Mouse (Mus musculus) heart, adult 2 months (tissue): ENCODE data around the gene Rtn3. TPM values are rescaled to one million over a fixed set of nuclear protein-coding genes. Genes with fewer than 3 reads are reported as not detected.
"Not testable (repeated sequence)": the region's sequence is repeated elsewhere in the genome, so short reads cannot be mapped to it uniquely, and the experiment has no call there.

Source experiments
- DNase-seq, 2 experiments: peaks; one replicate each; pipeline ENCODE4 v3.0.0; 2021
- H3K27ac ChIP-seq: fragments of 200-600 bp; 2 replicates; pipeline ENCODE4 v1.8.1; 2022
- H3K27me3 ChIP-seq: fragments of 200-500 bp; 2 replicates; pipeline ENCODE4 v1.6.1; 2012; ENCODE audit warnings: mild to moderate bottlenecking, low read length, inconsistent platforms, mixed read lengths; ENCODE audit not compliant: control insufficient read depth, insufficient read depth
- H3K36me3 ChIP-seq: fragments of 200-500 bp; 2 replicates; pipeline ENCODE4 v1.6.1; 2012; ENCODE audit warnings: low read length, inconsistent platforms; ENCODE audit not compliant: control insufficient read depth, insufficient read depth
- H3K4me1 ChIP-seq: fragments of 200-500 bp; 2 replicates; pipeline ENCODE4 v1.6.1; 2011; ENCODE audit warnings: low read length; ENCODE audit not compliant: control insufficient read depth, insufficient read depth
- H3K4me3 ChIP-seq: fragments of 200-600 bp; 2 replicates; pipeline ENCODE4 v1.8.1; 2022
- H3K79me2 ChIP-seq: fragments of 200-500 bp; replicated peaks from 2 replicates; pipeline ENCODE4 v1.6.1; 2012; ENCODE audit warnings: mild to moderate bottlenecking, inconsistent platforms, low read length, moderate library complexity, mixed read lengths; ENCODE audit not compliant: control insufficient read depth, insufficient read depth
- H3K9ac ChIP-seq: fragments of 200-500 bp; 2 replicates; pipeline ENCODE4 v1.6.1; 2012; ENCODE audit warnings: low read depth, mild to moderate bottlenecking, control low read depth, inconsistent platforms, low read length, mixed read lengths
- CTCF ChIP-seq: fragments of 200-600 bp; IDR thresholded peaks from 2 replicates; pipeline ENCODE4 v1.8.1; 2022; ENCODE audit warnings: antibody characterized with exemption, mild to moderate bottlenecking, moderate library complexity
- EP300 ChIP-seq: fragments of 200-500 bp; IDR thresholded peaks from 2 replicates; pipeline ENCODE4 v1.6.1; 2011; ENCODE audit warnings: low read depth, low read length, control low read depth; ENCODE audit not compliant: insufficient read depth
- POLR2A ChIP-seq: fragments of 200-500 bp; IDR thresholded peaks from 2 replicates; pipeline ENCODE4 v1.6.1; 2011; ENCODE audit warnings: mild to moderate bottlenecking, low read depth, low read length, control low read depth; ENCODE audit not compliant: insufficient read depth
- WGBS: fragments of 180-500 bp; shearing (Covaris S2); methylation state at CpG from one replicate; pipeline ENCODE4 v1.1.7; 2018; 5-methylcytosine and 5-hydroxymethylcytosine counted together
- intact Hi-C: fragments of 180-260 bp; cut with DNase I; formaldehyde crosslinking; loops from one replicate; pipeline ENCODE4 v1.15.1; 2025
- polyA plus RNA-seq: library from polyadenylated mRNA; depleted of rRNA; stranded (reverse); fragments of >200 nt; gene quantifications from 2 replicates; pipeline ENCODE4 v1.2.3, GENCODE M21; 2012
- total RNA-seq, 2 experiments: library from RNA; stranded (reverse); gene quantifications; 2 replicates each; pipeline ENCODE4 v1.2.3; 2021

Gene Rtn3
- total and polyA plus RNA-seq, 3 experiments = 58.2 to 75.4 (median 71.8) TPM

DNA sequence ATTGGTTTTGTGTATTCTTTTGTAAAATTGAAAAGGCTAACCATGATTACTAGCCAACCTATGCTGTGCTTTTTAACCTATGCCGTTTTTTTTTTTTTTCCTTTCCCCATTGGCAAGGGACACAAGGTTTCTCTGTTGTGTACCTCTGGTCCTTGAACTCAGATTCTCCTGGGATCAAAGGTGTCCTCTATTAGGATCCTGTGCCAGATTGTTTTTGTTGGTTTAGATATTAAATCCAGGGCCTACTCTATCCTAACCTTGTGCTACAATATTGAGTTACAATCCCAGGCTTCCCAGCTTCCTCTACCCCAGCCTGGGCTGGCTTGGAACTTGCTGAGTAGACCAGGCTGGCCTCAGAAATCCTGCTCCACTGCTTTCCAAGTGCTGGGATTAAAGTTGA lies 17.6 kb upstream of the Rtn3 start:
- Histone ChIP-seq H3K36me3 (peaks cover 6% of the 10 kb centered on the region), H3K4me1 (peaks cover 2% of the 10 kb centered on the region), H3K9ac (no peak overlapping the region), H3K4me3 (no peak overlapping the region), H3K79me2 (peaks cover 6% of the 10 kb centered on the region), H3K27ac (no peak overlapping the region), H3K27me3 (no peaks in the 10 kb centered on the region)
- no peak for TF ChIP-seq EP300
- TF ChIP-seq CTCF = no peak
- no peak for TF ChIP-seq POLR2A
- 76% methylated on average over 1 of the region's 1 CpGs for WGBS
- no peak for DNase-seq
- intact Hi-C loops = no loop called here

DNA sequence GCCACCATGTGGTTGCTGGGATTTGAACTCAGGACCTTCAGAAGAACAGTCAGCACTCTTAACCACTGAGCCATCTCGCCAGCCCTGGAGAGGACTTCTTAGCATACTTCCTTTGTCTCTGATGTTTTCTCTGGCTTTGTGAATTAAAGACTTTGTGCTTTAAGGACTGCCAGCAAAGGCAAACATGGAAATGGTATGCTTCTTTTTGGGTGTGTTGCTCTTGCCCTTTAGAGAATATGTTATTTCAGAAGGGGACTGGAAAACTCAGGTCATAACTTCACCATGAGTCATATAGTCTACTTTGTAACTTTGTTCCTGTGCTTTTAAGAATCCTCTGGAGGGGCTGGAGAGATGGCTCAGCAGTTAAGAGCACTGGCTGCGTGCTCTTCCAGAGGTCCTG lies 15.7 kb upstream of the Rtn3 start:
- no peak for DNase-seq
- Histone ChIP-seq H3K9ac (no peak overlapping the region), H3K4me1 (peaks cover 3% of the 10 kb centered on the region), H3K27me3 (no peaks in the 10 kb centered on the region), H3K36me3 (peaks cover 6% of the 10 kb centered on the region), H3K79me2 (peaks cover 6% of the 10 kb centered on the region), H3K27ac (no peak overlapping the region), H3K4me3 (no peak overlapping the region)
- 66% methylated on average over 2 of the region's 2 CpGs for WGBS
- TF ChIP-seq EP300 (no peak), POLR2A (no peak), CTCF (no peak)
- intact Hi-C loops = no loop called here

DNA sequence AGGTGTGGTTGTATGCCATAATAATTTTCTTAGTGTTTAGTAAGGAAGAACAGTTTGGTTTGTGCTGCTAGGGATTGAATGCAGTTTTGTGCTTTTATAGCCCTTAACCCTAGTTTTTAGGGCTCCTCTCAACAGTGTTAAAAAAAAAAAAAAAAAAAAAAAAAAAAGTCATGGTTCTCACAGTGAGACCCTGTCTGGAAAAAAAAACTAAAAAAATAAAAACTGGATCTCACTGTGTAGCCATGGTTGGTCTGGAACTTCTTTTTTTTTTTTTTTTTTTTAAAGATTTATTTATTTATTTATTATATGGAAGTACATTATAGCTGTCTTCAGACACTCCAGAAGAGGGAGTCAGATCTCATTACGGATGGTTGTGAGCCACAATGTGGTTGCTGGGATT lies 13.0 kb upstream of the Rtn3 start:
- H3K4me3 ChIP-seq, H3K27ac ChIP-seq, intact Hi-C loops, H3K27me3 ChIP-seq, H3K36me3 ChIP-seq, DNase-seq, H3K4me1 ChIP-seq, H3K9ac ChIP-seq, H3K79me2 ChIP-seq: not testable (repeated sequence)
- WGBS = 68% methylated on average over 1 of the region's 1 CpGs

DNA sequence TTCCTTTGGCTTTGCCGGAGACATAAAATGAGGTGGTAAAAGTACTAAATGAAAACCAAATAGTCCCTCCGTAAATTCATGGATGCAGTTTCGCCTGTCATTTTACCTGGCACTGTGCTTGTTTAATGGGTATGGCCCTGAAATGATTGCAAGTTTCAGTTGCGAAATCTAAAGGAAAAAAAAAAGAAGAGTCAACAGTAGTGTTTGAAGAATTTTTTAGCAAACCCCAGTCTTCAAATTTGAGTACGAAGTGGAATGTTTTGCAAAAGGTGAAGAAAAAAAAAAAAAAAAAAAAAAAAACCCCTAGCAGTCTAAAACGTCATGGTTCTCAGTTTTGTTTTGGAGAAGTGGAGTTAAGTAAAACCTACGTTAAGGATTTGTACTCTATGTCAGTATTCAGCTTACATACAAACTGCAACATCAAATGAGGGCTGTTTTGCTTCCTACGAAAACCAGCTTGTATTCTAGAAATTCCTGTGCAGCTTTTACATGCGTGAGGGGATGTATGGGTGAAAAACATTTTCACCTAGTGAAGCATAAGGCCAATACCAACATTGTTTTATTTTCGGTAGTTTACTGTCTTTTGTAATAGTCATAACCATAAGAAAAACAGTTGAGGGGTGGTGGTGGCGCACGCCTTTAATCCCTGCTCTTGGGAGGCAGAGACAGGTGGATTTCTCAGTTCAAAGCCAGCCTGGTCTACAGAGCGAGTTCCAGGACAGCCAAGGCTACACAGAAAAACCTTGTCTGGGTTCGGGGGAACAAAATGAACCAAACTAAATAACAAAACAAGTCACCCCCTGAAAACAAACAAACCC lies 12.3 kb upstream of the Rtn3 start:
- Histone ChIP-seq H3K4me1 (peaks cover 3% of the 10 kb centered on the region), H3K4me3 (peak overlapping the region; percentile 74), H3K36me3 (no peaks in the 10 kb centered on the region), H3K27ac (peak overlapping the region; percentile 96), H3K9ac (no peak overlapping the region; the same call in 1 of the 2 replicates), H3K79me2 (peaks cover 4% of the 10 kb centered on the region), H3K27me3 (no peaks in the 10 kb centered on the region)
- no peak for DNase-seq
- TF ChIP-seq CTCF (no peak), POLR2A (no peak), EP300 (no peak)
- intact Hi-C loops = no loop called here
- WGBS = 36% methylated on average over 14 of the region's 14 CpGs

DNA sequence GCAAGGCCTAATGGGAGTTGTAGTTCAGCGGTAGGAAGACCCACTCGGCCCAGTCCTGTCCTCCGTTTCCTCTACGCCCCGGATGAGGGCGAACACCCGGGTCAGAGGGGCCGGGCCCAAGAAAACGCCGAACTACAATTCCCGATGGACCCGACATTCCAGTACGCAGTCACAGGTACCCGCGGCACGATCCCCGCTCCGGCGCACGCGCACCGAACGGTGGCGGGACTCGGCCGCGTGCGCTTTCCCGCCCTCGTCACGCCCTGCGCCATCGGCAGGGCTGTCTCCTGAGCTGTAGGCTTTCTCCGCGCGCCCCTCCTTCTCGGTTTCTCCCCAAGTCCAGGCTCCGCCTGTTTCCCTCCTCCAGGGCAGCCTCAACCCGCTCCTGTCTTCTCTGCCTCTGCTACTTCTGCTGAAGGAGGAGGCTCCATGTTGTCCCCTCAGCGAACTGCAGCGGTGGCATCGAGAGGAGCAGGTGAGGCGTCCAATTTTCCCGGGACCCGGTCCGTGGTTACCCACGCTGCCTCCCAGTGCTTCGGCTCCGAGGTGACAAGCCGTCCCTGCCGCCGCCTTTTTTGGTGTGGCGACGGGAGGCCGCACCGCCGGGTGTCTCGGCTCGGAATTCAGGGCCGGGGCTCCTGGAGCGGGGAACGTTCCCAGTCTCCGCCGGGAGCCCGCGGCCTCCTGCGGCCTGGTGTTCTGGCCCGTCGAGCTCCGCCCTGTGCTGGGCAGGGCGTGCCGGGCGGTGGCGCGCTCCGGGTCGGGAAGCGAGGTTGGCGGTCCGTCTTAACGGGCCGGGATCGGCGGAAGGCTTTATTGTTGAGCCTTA lies 11.3 kb upstream of the Rtn3 start:
- peak overlapping the region; percentile 74 for H3K4me3 ChIP-seq
- TF ChIP-seq CTCF = peak; percentile 36; the same call in 1 of the 2 replicates
- TF ChIP-seq EP300 = no peak
- peak; percentile 84 for TF ChIP-seq POLR2A
- H3K9ac ChIP-seq = peak overlapping the region; percentile 82
- under 1% methylated on average over 84 of the region's 84 CpGs for WGBS
- peak overlapping the region; percentile 96 for H3K27ac ChIP-seq
- peaks cover 3% of the 10 kb centered on the region for H3K4me1 ChIP-seq
- no peaks in the 10 kb centered on the region for H3K27me3 ChIP-seq
- H3K79me2 ChIP-seq = no peaks in the 10 kb centered on the region
- H3K36me3 ChIP-seq = no peaks in the 10 kb centered on the region
- peak; percentile 94 to 97 for DNase-seq
- intact Hi-C loops = loop anchor here (1.0 kb wide), 1 partner anchor 11 kb away; the partner anchor contains the start of gene Rtn3
